Mouse (Mus musculus) bone marrow macrophage, adult 2 months (primary cell): ENCODE measurements around the gene BC037034. TPM values are rescaled to one million over a fixed set of nuclear protein-coding genes. Genes with fewer than 3 reads are reported as not detected.
"Not testable (repeated sequence)": the region's sequence is repeated elsewhere in the genome, so short reads cannot be mapped to it uniquely, and the experiment has no call there.

ENCODE experiments used
- H3K27ac ChIP-seq: 2 replicates; pipeline ENCODE4 v1.5.1; 2012; ENCODE audit warnings: low read depth, low read length; ENCODE audit not compliant: insufficient read depth
- H3K4me1 ChIP-seq: 2 replicates; pipeline ENCODE4 v1.6.1; 2012; ENCODE audit warnings: low read length; ENCODE audit not compliant: control insufficient read depth, insufficient read depth
- H3K4me3 ChIP-seq: 2 replicates; pipeline ENCODE4 v1.5.1; 2012; ENCODE audit warnings: mild to moderate bottlenecking, low read length, moderate library complexity; ENCODE audit not compliant: insufficient read depth
- CTCF ChIP-seq: IDR thresholded peaks from 2 replicates; pipeline ENCODE4 v1.5.1; 2012; ENCODE audit warnings: low read depth, mild to moderate bottlenecking, low read length, moderate library complexity
- POLR2A ChIP-seq: IDR thresholded peaks from 2 replicates; pipeline ENCODE4 v1.6.1; 2012; ENCODE audit warnings: mild to moderate bottlenecking, low read depth, low read length, borderline replicate concordance
- polyA plus RNA-seq: library from polyadenylated mRNA; stranded (reverse); fragments of >200 nt; gene quantifications from 2 replicates; pipeline ENCODE4 v1.2.4, GENCODE M21; 2012; ENCODE audit not compliant: missing spikeins, insufficient read depth, insufficient read length

BC037034 gene
- polyA plus RNA-seq, 1 experiment, result 83.8 TPM

GRCm38 (mm10) chr5:138225700-138226099, 38.1 kb downstream of the BC037034 start, which contains the start of gene Nxpe5:
Gene Nxpe5, plus strand, starts transcription at chr5:138225898.
- peak within 1 kb of the TSS; percentile 47; the same call in 1 of the 2 replicates for H3K27ac ChIP-seq
- peaks cover 33% of the 10 kb centered on the region for H3K4me1 ChIP-seq
- H3K4me3 ChIP-seq, result no peak within 1 kb of the TSS
- no peak for TF ChIP-seq POLR2A
- TF ChIP-seq CTCF, result no peak

DNA sequence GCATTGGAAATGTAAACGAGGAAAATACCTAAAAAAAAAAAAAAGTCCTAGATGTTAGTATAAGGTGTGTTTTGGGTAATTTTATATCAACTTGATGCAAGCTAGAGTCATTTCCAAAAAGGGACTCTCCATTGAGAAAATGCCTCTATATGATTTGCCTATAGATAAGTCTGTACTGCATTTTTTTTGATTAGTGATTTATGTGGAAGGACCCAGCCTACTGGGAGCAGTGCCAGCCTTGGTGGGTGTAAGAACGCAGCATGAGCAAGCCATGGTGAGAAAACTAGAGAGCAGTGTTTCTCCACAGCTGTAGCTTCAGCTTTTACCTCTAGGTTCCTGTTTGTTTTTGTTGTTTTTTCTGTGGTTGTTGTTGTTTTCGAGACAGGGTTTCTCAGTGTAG, 40.5 kb downstream of the BC037034 start:
- H3K27ac ChIP-seq, result no peak overlapping the region
- no peak overlapping the region for H3K4me3 ChIP-seq
- peaks cover 13% of the 10 kb centered on the region for H3K4me1 ChIP-seq
- TF ChIP-seq POLR2A (no peak), CTCF (no peak)

DNA sequence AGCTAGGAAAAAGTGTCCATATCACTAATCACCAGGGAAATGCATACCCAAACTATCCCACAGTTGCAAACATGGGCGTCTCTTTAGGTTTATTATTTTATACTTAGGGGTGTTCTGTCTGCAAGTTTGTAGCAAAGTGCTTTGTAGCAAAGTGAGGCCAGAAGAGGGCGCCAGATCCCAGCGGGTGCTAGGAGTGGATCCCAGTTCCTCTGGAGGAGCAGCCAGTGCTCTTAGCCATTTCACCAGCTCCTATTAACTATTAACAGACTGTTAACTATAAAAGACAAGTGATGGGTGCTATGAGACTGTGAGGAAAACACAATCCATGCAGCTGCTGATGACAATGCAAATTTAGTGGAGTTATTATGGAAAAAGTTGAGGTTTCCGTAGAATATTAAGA, 41.7 kb downstream of the BC037034 start:
- TF ChIP-seq POLR2A (no peak), CTCF (peak; percentile 86)
- Histone ChIP-seq H3K4me1 (peaks cover 8% of the 10 kb centered on the region), H3K4me3 (no peak overlapping the region), H3K27ac (no peak overlapping the region)

DNA sequence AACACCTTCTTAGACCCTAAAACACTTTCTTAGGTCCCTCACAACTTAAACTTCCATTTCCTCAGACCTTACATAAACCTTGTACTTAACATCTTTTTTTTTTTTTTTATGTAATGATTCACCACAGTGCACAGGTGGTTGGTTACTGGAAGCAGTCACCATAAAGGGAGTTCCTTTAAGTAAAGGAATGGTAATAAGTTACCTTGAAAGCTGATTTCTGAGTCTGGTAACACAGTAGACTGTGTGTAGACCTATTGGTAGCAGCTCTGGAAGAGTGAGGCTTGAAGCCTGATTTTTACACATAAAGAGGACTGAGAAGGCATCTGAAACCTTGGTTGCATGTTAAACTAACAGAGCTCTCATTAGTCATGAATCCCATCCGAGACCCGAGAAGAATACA, 44.0 kb downstream of the BC037034 start:
- H3K4me1 ChIP-seq, result no peaks in the 10 kb centered on the region
- TF ChIP-seq POLR2A, result no peak
- no peak for TF ChIP-seq CTCF
- H3K4me3 ChIP-seq, result no peak overlapping the region
- H3K27ac ChIP-seq, result no peak overlapping the region

- not testable (repeated sequence) for H3K4me1 ChIP-seq, H3K4me3 ChIP-seq, H3K27ac ChIP-seq
These were observed 47.2 kb downstream of the BC037034 start for GRCm38 (mm10) chr5:138216632-138217031.

Other genes starting within 250 kb of the BC037034 start
- gene Smok3a, start 242.8 kb downstream of the BC037034 start, polyA plus RNA-seq, result not detected in 2 replicates
- gene Smok3b, start 242.6 kb downstream of the BC037034 start, polyA plus RNA-seq, result not detected in 2 replicates
- not detected in 2 replicates for gene Smok3c, start 210.8 kb downstream of the BC037034 start, polyA plus RNA-seq
- 10.5 and 12.0 TPM in 2 replicates for gene Zkscan1, start 178.9 kb downstream of the BC037034 start, polyA plus RNA-seq
- 14.0 and 15.0 TPM in 2 replicates for gene Zscan21, start 147.1 kb downstream of the BC037034 start, polyA plus RNA-seq
- 5.8 and 6.8 TPM in 2 replicates for gene Zfp113, start 108.3 kb downstream of the BC037034 start, polyA plus RNA-seq
- gene Cops6, start 103.0 kb downstream of the BC037034 start, polyA plus RNA-seq, result 77.7 and 82.3 TPM in 2 replicates
- 34.1 and 40.5 TPM in 2 replicates for gene Ap4m1, start 92.0 kb downstream of the BC037034 start, polyA plus RNA-seq
- gene Mcm7, start 91.6 kb downstream of the BC037034 start, polyA plus RNA-seq, result 34.6 and 46.6 TPM in 2 replicates
- 26.5 and 33.3 TPM in 2 replicates for gene Taf6, start 76.6 kb downstream of the BC037034 start, polyA plus RNA-seq
- gene Cnpy4, start 76.5 kb downstream of the BC037034 start, polyA plus RNA-seq, result 28.2 and 37.3 TPM in 2 replicates
- gene Mblac1, start 69.7 kb downstream of the BC037034 start, polyA plus RNA-seq, result 5.4 and 5.8 TPM in 2 replicates
- gene Nxpe5, start 38.1 kb downstream of the BC037034 start, polyA plus RNA-seq, result 40.8 and 43.3 TPM in 2 replicates
- gene Lamtor4, start 8.6 kb downstream of the BC037034 start, polyA plus RNA-seq, result 96.8 and 106 TPM in 2 replicates
- gene Gal3st4, start 8.8 kb upstream of the BC037034 start, polyA plus RNA-seq, result not detected in 2 replicates
- not detected in 2 replicates for gene Gm43720, start 15.9 kb upstream of the BC037034 start, polyA plus RNA-seq
- gene Gpc2, start 16.0 kb upstream of the BC037034 start, polyA plus RNA-seq, result 2.9 and 3.3 TPM in 2 replicates
- gene Stag3, start 16.2 kb upstream of the BC037034 start, polyA plus RNA-seq, result 3.0 and 4.0 TPM in 2 replicates
- gene Pvrig, start 77.9 kb upstream of the BC037034 start, polyA plus RNA-seq, result 0.86 and 1.7 TPM in 2 replicates
- gene Zfp157, start 177.4 kb upstream of the BC037034 start, polyA plus RNA-seq, result 15.0 and 15.6 TPM in 2 replicates